Mouse (Mus musculus) yolk sac, embryonic 10.5 days (tissue): ENCODE measurements around the gene Impdh1.
"Not testable (repeated sequence)": the region's sequence is repeated elsewhere in the genome, so short reads cannot be mapped to it uniquely, and the experiment has no call there.

ENCODE experiments used
- DNase-seq: peaks from one replicate; pipeline ENCODE4 v3.0.0-alpha.2; 2017; ENCODE audit warnings: low spot score

The Impdh1 gene

DNA sequence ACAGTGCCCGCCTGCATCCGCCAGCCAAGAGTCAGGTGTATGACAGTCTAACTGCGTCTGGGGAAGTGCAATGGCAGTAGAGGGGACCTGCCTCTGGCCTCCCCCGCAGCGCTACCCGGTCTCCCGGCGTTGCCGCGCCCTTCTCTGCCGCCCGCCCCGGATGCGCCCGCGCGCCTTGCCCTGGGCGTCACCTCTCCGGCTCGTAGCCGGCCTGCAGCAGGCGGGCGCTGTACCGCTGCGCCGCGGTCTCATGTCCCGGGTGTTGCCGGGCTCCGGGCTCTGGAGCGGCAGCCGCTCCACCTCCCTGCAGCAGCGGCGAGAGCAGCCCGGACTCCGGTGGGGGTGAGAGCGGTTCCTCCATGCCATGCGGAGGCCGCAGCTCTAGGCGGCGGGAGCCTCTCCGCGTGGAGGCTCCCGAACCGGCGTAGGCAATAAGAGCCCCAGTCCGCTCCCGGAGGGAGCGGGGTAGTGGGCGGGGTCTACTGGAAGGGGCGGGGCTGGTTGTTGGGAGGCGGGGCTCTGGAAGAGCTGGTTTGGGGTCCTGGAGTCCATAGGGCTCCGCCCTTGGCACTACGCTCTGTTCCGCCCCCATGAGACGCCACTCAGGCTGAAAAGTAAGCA is at the start of gene Impdh1:
TSS of gene Impdh1 (minus strand) at position 484 of the 621 bp plus-strand sequence.
- peak; percentile 89 for DNase-seq

DNA sequence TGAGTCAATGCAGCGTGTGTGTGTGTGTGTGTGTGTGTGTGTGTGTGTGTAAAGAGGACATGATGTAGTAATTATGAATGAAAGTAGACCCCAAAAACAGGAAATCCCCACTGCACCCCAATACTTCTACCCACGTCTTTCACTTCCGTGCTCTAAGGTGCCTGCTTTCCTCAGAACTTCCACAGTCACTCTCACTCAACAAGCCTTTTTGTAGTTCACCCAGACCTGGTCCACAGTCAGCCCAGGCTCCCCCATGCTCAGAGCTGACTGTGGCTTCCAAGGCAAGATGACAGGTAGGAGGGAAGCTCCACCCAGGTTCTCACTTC is 48.3 kb upstream of the Impdh1 start:
- DNase-seq, result no peak

GRCm38 (mm10) chr6:29263650-29264455 is 47.7 kb upstream of the Impdh1 start:
- DNase-seq, result no peak

DNA sequence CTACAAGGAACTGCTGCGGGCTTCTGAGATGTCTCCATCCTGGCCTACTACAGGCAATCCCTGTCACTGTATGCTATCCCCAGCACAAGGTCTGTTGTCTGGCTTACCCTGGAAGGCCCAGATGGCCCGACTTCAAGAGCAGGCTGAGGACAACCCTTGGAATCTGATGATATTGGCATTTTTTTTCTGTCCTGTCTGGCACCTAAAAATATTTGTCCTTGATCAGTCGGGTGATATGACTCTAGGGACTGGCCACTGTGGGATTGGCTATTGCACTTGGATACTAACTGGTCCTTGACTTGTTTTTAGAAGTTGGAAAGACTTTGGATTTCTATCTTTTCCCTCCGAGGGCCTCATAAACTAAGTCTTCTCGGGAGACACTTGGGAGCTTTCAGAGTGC is 45.7 kb upstream of the Impdh1 start:
- DNase-seq, result no peak

DNA sequence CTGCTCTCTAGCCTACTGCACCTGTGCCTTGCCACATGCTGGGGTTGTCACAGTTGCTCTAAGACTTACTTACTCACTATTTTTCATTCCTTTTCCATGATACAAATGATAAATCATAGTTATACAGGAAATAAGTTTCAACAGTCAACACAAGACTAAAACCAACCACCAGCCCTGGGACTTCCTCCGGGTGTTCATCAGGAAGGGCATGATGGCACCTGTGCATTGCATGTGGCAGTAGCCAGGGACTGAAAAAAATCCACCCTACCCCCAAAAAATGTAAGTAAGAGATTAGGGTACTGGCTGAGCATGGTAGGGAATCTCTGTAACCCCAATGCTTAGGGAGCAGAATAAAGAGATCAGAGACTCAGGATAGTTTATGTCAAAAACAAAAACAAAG is 43.3 kb upstream of the Impdh1 start:
- no peak for DNase-seq

GRCm38 (mm10) chr6:29247072-29247471 is 30.9 kb upstream of the Impdh1 start:
- DNase-seq, result no peak

- peak; percentile 7 for DNase-seq
Measured at GRCm38 (mm10) chr6:29246585-29246984, 30.4 kb upstream of the Impdh1 start.

DNA sequence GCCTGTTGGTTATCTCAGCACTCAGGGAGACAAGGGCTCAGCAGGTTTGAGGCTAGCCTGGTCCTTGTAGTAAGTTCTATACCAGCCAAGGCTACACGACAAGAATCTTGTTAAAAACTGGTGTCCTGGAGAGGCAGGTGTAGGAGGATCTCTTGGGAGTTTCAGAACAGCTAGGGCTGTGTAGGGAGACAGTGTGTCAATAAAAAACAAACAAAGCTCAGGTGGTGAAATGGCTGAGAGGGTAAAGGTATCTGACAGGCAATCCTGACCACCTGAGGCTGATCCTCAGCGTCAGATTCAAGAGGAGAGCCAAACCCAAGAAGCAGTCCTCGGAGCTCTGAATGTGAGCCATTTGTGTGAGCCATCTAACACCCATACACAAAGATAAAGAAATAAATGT is 30.0 kb upstream of the Impdh1 start:
- peak; percentile 36 for DNase-seq

GRCm38 (mm10) chr6:29245272-29246120 is 29.3 kb upstream of the Impdh1 start:
- DNase-seq, result peak; percentile 73

GRCm38 (mm10) chr6:29242265-29242664 is 26.1 kb upstream of the Impdh1 start:
- no peak for DNase-seq

- no peak for DNase-seq
Measured at GRCm38 (mm10) chr6:29241697-29242096, 25.5 kb upstream of the Impdh1 start.

DNA sequence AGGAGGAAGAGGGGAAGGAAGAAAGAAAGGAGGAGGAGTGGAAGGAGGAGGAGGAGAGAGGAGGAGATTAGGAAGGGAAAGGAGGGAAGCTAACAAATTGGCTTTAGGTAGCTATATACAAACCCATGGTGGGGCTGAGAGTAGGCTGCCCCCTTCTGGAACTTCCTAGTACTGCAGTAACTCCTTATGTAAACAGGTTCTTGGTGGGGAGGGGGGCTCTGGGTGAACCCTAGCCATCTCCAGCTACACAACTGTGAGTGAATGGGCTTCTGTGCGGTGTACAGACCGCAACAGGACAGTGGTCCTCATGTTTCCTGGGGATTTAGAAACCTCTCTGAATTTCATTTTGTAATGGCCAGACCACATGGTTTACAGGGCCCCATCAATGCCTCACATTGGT is 24.6 kb upstream of the Impdh1 start:
- DNase-seq, result no peak

- DNase-seq, result no peak
Measured at GRCm38 (mm10) chr6:29234272-29234671, 18.1 kb upstream of the Impdh1 start.

- no peak for DNase-seq
Measured at GRCm38 (mm10) chr6:29233710-29234109, 17.5 kb upstream of the Impdh1 start.

- DNase-seq, result no peak
Measured at GRCm38 (mm10) chr6:29232321-29232720, 16.2 kb upstream of the Impdh1 start.

DNA sequence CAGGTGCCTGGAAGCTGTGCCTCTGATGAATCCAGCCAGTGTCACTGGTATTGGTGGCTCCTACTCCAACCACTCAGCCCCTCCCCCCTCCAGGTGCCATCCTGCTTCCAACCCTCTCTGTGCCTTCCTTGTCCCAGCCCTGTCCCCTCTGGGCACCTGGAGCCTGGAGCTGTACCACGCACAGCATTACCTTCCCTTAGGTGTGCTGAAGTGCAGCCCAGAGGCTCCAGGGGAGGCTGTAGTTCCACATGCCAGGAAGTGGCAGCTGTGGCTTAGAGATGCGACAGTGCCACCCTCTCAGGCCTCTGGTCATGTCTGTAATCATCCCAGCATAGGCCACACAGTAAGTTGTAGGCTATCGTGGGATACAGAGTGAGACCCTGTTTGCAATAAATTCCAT is 15.6 kb upstream of the Impdh1 start:
- no peak for DNase-seq

DNA sequence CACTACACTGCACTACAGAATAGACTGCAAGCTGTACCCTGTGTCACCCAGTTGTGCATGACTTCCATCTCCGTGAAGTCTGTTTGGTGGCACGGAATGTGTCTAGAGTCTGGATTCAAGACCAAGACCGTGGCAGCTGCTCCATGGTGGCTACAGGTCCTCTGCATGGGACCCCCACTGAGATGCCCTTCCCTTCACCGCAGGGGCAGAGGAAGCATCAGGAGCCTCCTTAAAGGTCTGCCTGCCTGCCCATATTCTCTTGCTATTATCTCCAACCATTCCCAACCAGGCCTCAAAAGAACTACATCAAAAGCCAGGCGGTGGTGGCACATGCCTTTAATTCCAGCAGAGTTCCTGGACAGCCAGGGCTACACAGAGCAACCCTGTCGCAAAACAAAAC is 14.2 kb upstream of the Impdh1 start:
- no peak for DNase-seq

- DNase-seq, result no peak
Measured at GRCm38 (mm10) chr6:29229265-29229913, 13.2 kb upstream of the Impdh1 start.

DNA sequence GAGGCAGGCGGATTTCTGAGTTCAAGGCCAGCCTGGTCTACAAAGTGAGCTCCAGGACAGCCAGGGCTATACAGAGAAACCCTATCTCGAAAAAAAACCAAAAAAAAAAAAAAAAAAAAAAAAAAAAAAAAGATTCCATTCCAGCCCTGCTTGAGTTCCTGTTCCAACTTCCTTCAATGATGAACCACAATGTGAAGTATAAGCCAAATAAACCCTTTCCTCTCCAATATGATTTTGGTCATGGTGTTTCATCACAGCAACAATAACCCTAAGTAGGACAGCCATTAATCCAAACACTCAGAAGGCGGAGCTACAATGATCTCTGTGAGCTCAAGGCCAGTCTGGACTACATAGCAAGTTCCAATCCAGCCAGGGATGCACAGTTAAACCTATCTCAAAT is 1.6 kb upstream of the Impdh1 start:
- not testable (repeated sequence) for DNase-seq

DNA sequence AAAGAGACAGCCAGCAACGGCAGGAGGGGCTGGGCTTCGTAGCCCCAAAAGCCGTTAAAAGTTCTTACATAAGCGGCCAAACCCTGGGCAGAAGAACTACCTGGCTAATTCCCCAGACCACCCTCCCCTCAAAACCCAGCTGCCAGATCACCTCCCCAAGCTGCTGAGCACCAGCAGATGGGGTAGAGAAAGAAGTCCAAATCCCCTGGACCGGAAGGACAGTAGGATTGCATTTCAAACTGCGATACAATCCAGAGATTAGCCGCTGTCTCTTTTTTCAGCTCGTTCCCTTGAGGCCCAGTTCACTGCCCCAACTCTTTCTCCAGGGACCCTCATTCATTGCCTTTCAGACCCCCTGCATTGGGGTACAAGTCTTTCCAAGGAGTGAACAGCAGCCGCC is 983 bp downstream of the Impdh1 start:
- DNase-seq, result no peak

GRCm38 (mm10) chr6:29214776-29215175 is 1.4 kb downstream of the Impdh1 start:
- DNase-seq, result no peak

GRCm38 (mm10) chr6:29214245-29214644 is 1.9 kb downstream of the Impdh1 start:
- no peak for DNase-seq
